Mouse (Mus musculus) adrenal gland, postnatal 14 days (tissue): ENCODE results near the gene Kcnj9. TPM values are rescaled to one million over a fixed set of nuclear protein-coding genes. Genes with fewer than 3 reads are reported as not detected.

Source experiments
- DNase-seq: peaks from one replicate; pipeline ENCODE4 v3.0.0; 2021; ENCODE audit warnings: mixed read lengths
- long read RNA-seq, 2 experiments: library from polyadenylated mRNA; stranded (forward); transcript quantifications; one replicate each; pipeline ENCODE4 v2.0.0; 2021
- total RNA-seq: library from RNA; stranded (reverse); gene quantifications from 2 replicates; pipeline ENCODE4 v1.2.3, GENCODE M21; 2021

Kcnj9 gene
- total RNA-seq, result 0.07 and 0.30 TPM in 2 replicates
- long read RNA-seq, experiment 1, result 0 reads
- long read RNA-seq, experiment 2, result 0 reads

DNA sequence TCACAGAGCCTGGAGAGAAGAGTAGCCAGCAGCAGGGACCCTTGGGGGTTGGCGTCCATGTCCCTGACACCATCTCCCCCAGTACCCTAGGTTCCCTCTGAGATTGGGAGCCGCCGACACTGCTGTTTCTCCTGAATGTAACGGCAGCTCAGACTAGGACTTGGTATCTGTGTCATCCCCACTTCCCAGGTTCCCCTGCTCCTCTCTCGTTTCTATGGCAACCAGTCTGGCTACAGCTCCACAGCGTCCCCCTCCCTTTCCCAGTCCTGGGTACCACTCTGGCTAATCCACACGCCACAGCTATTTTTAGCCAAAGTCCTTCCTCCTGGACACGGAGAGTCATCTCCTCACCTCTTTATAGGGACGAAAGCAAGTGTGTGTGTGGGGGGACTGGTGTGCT lies at the start of gene Kcnj9:
Gene Kcnj9 (minus strand): TSS at position 188 of the 400 bp plus-strand sequence.
- DNase-seq, result no peak

DNA sequence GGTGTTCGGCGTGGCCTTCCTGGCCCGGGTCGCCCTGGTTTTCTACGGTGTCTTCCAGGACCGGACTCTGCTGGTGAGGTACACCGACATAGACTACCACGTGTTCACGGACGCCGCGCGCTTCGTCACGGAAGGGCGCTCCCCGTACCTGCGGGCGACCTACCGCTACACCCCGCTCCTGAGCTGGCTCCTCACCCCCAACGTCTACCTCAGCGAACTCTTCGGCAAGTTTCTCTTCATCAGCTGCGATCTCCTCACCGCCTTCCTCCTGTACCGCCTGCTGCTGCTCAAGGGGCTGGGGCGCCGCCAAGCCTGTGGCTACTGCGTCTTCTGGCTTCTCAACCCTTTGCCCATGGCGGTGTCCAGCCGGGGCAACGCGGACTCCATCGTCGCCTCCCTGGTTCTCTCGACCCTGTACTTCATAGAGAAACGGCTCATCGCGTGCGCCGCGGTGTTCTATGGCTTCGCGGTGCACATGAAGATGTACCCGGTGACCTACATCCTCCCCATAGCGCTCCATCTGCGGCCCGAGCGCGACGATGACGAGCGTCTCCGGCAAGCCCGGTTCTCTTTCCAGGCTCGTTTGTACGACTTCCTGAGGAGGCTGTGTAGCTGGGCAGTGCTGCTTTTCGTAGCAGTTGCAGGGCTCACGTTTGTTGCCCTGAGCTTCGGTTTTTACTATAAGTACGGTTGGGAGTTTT lies 47.8 kb upstream of the Kcnj9 start:
- DNase-seq, result no peak

DNA sequence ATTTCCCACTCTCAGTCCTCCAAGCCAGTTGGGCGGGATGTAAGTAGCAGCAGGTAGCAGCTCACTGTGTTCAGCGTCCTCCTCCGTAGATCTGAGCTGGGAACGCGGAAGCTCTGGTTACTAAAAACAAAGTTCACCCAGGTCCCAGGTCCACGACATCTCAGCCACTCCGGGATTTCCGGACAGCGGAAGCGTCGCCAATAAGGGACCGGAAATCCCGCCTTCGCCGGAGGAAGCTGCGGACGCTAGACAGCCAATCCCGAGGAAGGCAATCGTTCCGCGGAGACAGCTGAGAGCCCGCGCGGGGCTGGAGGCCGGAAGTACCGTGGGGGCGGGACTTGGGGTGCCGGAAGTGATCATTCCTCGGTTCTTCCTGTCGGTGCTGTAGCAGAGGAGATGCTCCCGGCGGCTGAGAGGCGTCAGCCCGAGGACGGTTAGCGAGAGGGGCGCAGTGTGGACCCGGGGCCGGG lies 47.1 kb upstream of the Kcnj9 start, which contains the start of gene Pigm:
Gene Pigm (plus strand): TSS at position 349 of the 470 bp plus-strand sequence.
- DNase-seq, result peak; percentile 99

DNA sequence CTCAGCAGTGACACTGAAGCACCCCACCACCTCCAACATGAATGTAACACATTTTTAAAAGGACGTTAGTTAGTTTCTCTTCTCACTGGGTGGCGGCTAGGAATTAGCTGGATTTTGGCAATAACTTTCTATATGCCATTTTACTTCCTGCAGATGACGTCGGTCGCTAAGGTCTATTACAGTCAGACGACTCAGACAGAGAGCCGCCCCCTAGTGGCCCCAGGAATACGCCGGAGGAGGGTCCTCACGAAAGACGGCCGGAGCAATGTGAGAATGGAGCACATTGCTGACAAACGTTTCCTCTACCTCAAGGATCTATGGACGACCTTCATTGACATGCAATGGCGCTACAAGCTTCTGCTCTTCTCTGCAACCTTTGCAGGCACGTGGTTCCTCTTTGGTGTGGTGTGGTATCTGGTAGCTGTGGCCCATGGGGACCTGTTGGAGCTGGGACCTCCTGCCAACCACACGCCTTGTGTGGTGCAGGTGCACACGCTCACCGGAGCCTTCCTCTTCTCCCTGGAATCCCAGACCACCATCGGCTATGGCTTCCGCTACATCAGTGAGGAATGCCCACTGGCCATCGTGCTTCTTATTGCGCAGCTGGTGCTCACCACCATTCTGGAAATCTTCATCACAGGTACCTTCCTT lies 39.8 kb upstream of the Kcnj9 start:
- DNase-seq, result peak; percentile 74

DNA sequence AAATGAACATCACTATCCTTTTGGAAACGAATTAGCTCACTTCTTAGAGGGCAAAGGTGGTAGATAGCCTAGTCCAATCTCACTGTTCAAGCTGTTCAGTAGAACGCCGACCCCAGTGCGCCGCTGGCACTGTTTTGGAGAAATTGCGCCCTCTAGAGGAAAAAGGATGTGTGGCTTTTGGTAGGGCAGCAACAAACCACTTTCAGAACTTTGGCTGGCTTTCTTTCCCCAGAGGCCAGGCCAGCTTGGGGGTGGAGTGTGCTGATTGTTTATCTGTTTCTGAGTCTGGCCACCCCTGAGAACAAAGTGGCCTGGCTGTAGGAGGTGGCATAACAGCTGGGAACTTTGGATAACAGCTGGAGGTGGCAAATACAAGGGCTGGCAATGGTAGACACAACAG lies 35.6 kb upstream of the Kcnj9 start:
- DNase-seq, result peak; percentile 79

DNA sequence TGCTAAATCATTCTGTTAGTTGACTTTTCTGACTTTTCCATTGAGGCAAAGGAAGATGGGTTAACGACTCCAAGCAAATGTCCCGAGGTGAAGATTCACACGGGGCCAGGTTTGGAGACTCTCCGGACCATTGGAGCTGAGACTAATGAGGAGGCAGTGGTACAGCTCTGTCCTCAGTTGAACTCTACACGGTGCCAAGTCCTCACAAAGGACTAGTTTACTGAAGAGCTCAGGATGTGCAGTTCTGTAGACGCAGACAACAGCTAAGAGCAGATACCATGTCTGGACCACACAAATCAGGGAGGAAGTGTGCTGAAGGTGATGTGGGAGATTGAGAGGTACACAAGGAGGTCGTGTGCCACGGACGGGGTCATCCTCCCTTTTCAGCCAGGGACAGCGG lies 29.2 kb upstream of the Kcnj9 start:
- DNase-seq, result no peak

DNA sequence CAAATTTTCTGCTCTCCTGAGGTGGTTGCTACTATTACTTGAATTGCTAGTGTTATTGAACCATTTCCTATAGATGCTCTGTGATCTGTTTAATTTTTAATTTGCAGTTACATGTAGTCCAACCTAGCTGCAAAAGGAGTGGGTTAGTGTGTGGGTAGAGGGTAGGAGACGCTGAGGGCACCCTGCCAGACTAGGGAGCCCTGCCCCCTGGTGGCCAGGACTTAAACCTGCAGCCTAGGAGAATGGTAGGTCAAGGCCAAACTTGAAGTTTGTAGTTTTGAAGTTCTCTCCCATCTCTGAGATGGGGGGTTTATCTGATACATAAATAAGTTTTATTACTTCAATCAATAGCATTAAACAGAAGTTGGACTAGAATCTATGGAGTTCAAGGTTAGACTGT lies 28.4 kb upstream of the Kcnj9 start:
- peak; percentile 86 for DNase-seq

DNA sequence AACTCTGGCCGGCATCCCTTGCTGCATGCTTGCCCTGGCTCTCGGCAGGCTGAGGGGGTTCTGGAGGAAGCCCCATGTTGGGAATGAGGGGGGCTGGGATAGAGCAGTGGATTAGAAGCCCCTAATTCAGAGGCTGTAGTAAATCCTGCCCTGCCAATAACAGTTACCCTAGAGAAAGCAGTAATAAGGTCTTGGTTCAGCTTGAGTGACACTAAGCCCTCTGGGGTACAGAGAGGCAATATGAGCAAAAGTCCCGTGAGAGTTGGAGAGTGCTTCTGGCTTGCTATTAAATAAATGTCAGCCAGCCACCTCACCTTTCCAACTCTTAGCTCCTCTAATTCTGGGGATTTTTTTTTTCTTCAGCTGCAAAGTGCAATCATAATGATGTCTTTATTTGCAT lies 26.2 kb upstream of the Kcnj9 start:
- no peak for DNase-seq

DNA sequence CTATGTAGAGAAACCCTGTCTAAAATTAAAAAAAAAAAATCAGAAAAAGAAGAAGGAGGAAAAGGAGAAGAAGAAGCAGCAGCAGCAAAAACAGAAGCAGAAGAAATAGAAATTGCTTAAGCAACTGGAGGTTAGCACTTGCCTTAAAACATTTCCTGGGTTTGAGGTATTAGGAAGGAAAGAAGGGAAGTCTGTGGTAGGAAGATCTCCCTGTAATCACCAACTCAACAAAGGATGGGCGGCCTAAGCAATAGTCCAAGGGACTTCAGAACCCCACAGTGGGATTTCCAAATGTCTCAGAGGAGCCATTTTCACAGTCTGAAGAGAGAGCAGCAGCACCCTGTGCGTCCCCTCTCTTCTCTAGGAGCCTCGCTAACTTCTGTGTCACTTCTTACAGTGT lies 23.3 kb upstream of the Kcnj9 start:
- DNase-seq, result no peak

DNA sequence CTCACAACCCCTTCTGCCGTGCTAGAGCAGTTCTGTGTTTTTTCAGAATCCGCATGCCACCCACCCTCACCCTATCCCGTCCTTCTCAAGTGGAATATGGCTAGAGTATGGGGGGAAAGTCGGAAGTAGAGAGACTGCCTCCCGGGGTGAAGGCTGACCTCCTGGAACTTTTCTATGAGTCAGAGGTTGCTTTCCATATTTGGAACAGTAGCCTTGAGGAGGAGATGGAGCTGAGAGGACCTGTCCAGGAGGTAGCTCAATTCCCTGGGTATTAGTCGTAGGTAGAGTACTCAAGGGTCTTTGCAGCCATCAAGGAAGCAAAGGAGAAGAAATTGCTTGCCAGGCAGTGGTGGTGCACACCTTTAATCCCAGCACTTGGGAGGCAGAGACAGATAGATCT lies 22.9 kb upstream of the Kcnj9 start:
- peak; percentile 25 for DNase-seq

DNA sequence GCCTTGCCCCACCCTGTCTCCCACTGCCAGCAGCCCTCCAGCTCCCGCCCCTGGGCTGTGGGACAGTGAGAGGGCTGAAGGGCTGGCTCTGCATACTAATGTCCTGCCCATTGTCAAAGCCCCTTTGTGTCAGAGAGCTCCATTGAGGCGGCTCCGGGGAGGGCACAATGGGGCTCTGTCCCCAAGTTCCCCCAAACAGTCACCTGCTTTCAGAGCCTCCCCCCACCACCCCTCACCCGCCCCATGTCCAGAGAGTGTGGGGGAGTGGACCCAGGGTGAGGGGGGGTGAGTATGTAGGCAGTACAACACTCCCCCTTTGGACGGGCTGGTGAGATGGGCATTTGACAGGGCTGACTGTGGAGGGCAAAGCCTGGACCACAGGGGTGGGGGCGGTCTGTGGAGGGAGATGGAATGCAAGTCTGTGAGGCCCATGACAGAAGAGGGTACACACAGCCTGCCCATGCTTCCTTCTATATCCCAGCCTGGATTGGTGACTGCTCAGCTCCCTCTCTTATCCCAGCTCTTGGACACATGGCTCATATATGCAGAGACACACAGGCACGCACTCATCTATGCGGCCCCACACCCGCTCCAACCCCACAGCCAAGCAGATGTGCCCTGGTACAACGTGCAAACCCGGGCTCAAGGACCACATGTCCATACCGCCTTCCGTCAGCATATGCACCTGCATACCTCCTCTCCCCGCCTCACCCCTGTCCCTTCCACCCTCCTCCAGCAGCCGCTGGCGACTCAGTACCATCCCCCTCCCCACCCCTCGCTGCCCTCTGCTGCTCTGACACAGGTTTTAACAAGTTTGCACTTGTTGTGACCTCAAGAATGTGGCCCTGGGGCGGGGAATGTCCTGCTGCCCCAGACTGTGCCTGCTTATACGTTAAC lies 21.0 kb upstream of the Kcnj9 start:
- no peak for DNase-seq

DNA sequence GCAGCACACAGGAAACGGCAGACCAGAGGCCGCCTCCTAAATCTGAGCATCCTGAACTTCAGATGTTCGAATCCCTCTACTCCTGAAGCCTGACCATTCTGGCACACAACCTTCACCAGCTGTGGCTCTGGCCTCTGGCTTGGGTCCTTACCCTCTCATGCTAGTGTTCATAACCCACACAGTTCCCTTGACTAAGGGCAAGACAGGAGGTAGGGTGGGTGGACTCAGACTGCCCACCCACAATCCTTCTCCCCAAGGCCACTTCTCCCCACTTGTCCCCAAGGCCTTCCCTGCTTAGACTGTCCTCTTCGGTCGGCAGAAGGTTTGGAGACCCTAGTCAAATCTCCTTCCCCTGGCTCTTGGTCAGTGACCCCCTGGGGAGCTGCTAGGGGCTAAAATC lies 20.4 kb upstream of the Kcnj9 start:
- DNase-seq, result no peak

DNA sequence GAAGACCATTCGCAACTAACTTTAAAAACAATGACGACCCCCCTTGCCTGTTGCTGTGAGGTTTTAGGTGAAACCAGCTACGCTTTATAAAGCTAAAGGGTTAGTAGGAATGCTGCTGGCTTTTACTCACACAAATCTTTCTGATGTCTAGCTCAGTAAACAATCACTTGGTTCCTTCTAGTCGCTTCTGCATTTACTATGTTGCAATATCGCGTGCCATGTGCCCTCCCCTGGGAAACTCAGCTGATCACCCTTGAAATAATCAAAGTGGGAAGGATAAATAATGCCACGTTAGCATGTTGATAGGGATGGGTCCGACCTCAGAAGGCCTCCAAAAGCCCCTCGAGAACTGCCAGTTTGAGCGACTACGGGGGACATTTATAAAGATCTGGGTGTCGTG lies 18.3 kb upstream of the Kcnj9 start:
- DNase-seq, result no peak

DNA sequence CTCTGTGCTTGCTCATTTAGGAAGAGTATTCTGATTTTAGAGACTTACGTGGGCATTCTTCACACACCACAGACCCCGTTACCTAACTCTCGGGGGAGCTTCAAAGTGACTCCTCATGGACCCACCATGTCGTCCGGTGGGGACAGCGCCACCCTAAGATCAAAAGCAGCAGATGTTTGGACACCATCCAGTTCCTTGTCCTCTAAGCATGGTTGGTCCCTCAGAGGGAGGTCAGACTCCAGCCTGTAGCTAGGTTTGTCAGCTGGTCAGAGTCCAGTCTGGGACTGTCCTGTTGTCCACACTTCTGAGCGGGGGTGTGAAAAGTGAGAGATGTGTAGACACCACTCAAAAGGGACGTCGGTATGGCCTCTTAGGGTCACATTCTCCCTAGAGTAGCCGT lies 17.6 kb upstream of the Kcnj9 start:
- no peak for DNase-seq

DNA sequence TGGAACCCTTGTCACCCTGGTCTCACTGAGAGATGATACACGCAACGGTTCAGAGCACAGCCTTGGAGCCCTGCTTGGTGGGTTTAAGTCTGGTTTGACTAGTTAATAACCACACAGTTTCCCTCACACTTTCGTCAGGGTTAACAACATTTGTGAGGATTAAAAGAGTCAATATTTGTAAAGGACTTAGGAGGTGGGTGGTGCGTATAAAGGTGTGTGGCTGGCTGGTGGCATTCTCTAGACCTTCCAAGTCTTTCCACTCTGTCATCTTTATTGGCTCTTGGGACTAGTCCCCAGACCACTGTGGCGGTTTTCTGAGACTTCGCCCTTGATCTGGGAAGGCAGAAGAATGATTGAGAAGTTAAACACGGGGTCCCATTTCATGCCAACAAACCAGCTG lies 15.7 kb upstream of the Kcnj9 start:
- no peak for DNase-seq

DNA sequence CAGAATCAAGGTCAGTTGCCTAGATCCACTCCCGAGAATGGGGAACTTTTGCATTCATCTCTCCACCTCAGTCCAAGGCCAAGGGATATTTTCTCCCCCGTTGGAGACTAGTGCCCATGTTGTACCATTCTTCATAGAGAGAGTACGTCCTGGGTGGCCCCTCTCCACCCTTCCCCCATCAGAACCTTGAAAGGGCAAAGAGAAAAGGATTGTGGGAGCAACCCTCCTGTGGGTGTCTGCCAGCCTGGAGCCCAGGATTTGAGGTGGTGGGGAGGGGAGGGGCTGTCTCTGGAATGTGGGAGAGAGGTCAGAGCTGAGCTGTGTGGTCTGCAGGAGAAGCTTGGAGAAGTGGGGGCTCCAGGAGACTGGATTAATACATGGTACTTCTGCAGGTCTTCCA lies 14.8 kb upstream of the Kcnj9 start:
- no peak for DNase-seq

DNA sequence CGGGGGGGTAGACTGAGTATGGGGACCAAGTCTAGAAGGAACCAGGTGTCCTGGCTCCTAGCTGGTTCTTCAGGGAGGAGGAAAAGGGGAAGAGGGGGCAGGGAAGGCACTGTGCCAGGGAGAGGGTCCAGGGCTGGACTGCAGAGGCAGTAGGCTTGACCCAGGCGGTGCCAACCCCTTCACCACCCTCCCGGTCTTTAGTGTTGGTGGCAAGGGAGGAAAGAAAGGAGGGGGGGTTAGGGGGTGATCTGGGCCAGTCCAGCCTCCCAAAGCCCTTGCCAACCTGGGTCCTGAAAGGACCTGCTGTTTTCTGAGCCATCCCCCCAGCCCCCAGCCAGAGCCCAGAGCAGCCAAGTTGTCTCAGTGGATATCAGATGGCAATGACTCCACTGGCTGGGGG lies 13.6 kb upstream of the Kcnj9 start:
- no peak for DNase-seq

DNA sequence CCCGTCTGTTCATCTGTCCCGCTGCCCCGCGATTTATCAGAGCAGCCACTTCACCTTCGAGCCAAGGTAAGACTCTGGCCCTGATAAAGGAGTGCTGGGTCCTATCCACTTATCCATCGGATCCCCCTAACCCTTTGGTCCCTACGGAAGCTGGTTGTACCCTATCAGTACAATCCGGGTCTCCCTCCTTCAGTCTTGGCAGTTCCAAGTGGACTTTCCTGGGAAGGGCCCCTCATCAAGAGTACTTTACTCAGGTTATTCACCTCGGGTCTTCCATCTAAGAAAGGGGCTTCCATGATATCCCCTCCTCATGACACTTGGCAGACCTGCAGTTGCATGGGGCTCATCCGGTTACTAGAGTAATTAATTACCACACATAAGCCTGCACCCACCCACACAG lies 12.3 kb upstream of the Kcnj9 start:
- no peak for DNase-seq

DNA sequence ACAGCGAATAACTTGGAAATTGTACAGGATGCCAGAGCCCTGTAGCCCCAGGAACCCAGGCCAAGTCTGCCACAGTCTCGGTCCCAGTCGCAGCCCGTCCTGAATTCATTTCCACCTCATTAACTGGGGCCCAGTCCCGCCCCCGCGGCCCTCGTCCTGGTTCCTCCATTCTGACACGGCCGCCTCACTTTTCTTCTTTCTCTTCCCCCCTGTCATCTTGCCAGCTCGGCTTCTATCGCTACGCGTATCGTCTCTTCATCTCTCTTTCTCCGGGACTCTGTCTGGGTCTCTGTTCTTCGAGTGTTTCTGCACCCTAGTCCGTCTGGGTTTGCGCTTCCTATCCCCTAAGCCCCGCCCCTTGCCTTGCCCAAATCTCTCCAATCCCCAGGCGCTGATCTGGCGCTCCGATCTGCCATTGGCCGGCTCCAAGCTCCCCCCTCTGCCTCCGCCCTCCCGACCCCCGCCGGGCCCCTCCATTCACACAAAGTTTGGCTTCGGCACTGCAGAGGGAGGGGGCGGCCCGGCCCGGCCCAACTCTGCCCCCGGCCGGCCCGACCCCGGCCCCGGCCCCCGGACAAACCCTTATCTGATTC lies 11.7 kb upstream of the Kcnj9 start, which contains the start of gene Kcnj10:
Gene Kcnj10 (plus strand): TSS at position 482 of the 593 bp plus-strand sequence.
- peak; percentile 88 for DNase-seq

DNA sequence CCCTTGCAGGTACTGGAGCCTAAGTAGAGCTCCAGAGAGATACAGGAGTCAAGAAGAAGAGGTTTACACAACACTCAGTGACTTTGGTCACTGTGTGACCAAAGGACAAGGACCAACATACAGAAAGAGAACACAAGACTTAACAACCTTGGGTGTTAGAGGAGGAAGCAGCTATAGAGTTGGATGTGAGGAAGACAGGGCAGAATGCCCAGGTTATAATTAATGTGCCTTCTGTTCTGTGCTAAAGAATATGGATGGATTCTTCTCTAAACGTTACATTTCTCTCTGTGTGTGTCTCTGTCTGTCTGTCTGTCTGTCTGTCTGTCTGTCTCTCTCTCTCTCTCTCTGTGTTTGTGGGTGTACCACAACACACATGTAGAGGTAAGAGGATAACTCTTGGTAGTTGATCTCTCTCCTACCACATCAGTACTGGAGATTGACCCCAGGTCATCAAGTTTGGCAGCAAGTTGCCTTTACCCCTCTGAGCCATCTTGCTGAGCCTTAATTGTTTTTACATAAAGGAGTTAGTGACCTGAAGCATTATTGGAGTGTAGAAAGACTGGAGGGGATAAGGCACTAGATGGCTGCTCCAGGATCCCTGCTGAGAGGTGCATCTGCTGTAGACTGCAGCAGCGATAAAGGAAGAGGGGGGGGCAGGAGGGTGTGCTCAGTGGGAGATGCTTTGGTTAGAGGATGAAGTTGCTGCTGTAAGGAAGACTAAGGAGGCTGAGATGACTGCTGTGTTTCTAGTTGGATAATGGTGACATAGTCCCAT lies 8.5 kb upstream of the Kcnj9 start:
- DNase-seq, result no peak

DNA sequence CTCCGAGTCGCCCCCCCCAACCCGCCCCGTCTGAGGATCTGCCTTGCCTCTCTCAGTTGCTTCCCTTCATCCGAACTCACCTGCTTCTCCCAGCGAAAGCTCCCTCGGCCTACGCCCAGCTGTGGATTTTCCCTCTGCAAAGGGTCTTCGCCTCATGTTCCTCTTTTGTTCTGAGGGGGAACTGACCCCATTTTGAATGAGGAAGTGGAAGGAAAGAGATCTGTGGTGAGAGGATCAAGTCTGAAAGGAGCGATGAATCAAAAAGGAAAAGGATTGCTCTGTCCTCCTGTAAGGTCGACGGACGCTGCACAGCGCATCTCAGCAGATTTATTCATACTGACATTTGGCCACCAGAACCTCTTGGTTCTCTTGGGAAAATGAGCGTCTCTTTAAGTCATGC lies 6.7 kb upstream of the Kcnj9 start:
- no peak for DNase-seq

DNA sequence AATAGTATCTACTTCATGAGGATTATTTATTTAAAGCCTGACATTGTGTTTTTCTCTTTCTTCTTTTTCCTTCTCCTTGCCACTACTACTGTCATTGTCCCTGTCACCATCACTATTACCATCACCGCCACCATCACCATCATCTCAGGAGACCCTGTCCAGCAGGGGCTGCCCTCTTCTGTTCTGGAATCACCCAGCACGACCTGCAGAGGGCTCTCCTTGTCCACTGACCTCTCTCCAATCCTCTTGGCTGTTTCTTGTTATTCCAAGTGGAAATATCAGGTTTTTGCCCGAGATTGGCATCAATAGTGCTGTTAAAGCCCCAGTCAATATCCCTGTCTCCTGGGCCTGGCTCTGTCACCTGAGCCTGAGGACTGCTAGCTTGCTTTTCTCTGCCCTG lies 4.4 kb upstream of the Kcnj9 start:
- DNase-seq, result no peak
